In the genomic region with DNA sequence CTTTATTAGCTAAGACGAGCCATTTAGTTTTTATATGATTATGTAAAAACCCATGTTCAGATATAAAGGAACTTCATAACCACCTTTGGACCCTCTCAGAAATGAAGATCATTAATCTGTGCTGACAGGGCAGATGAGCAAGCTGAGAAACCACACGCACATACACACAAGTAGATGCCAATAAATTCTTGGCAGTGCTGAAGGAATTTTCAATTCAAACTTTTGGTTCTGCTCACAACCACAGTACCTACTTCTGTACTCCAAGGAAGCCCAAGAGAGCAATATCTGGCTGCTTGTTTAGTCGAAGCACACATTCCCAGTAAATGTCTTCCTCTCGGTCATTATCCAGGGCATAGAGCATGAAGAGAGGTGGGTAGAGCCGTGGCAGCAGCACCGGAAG, we compare ENCODE assay signal across 23 mouse cellular contexts. TPM values are rescaled to one million over a fixed set of nuclear protein-coding genes. Genes with fewer than 3 reads are reported as not detected.
"Had no signal": no experiment of that assay in that cellular context is flagged by ENCODE, and none has a peak within 500 bp of the region (broad histone marks: within the 10 kb centered on the region; RNA-seq: fewer than 3 reads in every experiment).

No protein-coding gene starts in this region.

- H3K27me3 ChIP-seq: heart, embryonic 13.5 days; heart, embryonic 15.5 days; hindbrain, embryonic 13.5 days; hindbrain, embryonic 15.5 days; limb, embryonic 13.5 days; limb, embryonic 15.5 days had no signal

- H3K9ac ChIP-seq: heart, embryonic 13.5 days; heart, embryonic 15.5 days; hindbrain, embryonic 13.5 days; hindbrain, embryonic 15.5 days; limb, embryonic 13.5 days; limb, embryonic 15.5 days; liver, embryonic 14.5 days had no signal

- H3K4me1 ChIP-seq: hindbrain, embryonic 13.5 days; hindbrain, embryonic 15.5 days; limb, embryonic 13.5 days; limb, embryonic 15.5 days had no signal

- DNase-seq: gastrocnemius, postnatal 14 days; gastrocnemius, postnatal 36 days; heart, adult 2 months; heart, postnatal 14 days; heart, postnatal 36 days; kidney, adult 18-20 months; layer of hippocampus, adult 9-11 months; layer of hippocampus, postnatal 36 days; left cerebral cortex, postnatal 4 days; lung, adult 18-20 months had no signal

- H3K4me2 ChIP-seq: heart, embryonic 11.5 days; heart, embryonic 13.5 days; heart, embryonic 15.5 days; hindbrain, embryonic 13.5 days; hindbrain, embryonic 15.5 days; limb, embryonic 13.5 days; limb, embryonic 15.5 days; liver, embryonic 11.5 days had no signal

- H3K9me3 ChIP-seq: heart, embryonic 13.5 days; heart, embryonic 15.5 days; hindbrain, embryonic 13.5 days; hindbrain, embryonic 15.5 days; limb, embryonic 13.5 days; limb, embryonic 15.5 days had no signal

- ATAC-seq: hindbrain, postnatal 0 days; intestine, embryonic 16.5 days had no signal

- H3K27ac ChIP-seq: heart, adult 2 months; heart, embryonic 13.5 days; heart, embryonic 15.5 days; hindbrain, embryonic 13.5 days; hindbrain, embryonic 15.5 days; hindbrain, postnatal 0 days; kidney, postnatal 0 days; limb, embryonic 13.5 days; limb, embryonic 15.5 days; liver, embryonic 14.5 days had no signal

- H3K4me3 ChIP-seq: heart, adult 2 months; heart, embryonic 13.5 days; heart, embryonic 15.5 days; hindbrain, embryonic 13.5 days; hindbrain, embryonic 15.5 days; limb, embryonic 13.5 days; limb, embryonic 15.5 days had no signal

RNA-seq across cellular contexts. Expression of gene Mpp4, which starts 6.4 kb away (rescaled TPM):
- total RNA-seq: gastrocnemius, postnatal 14 days; heart, adult 2 months had no signal
- polyA plus RNA-seq: heart, postnatal 0 days had no signal
